Mouse (Mus musculus) lung, embryonic 15.5 days (tissue): ENCODE measurements around the gene Fstl1. TPM values are rescaled to one million over a fixed set of nuclear protein-coding genes. Genes with fewer than 3 reads are reported as not detected.
A peak's percentile ranks its signal among the peaks of the same experiment; 100 is the strongest.

Source experiments
- ATAC-seq: fragments of 200-750 bp; cut with Nextera tagmentation; 2 replicates; pipeline ENCODE4 v1.8.0; 2017; ENCODE audit warnings: moderate number of reproducible peaks, borderline replicate concordance; ENCODE audit not compliant: low FRiP score, low TSS enrichment; ENCODE audit errors: extremely low read depth
- H3K27ac ChIP-seq: fragments of 300-500 bp; sonication (generic); 2 replicates; pipeline ENCODE4 v1.5.1; 2015; ENCODE audit warnings: moderate library complexity, mild to moderate bottlenecking, inconsistent platforms
- H3K27me3 ChIP-seq: fragments of 300-500 bp; sonication (generic); 2 replicates; pipeline ENCODE4 v1.6.1; 2015; ENCODE audit warnings: inconsistent platforms
- H3K36me3 ChIP-seq: fragments of 300-500 bp; sonication (generic); 2 replicates; pipeline ENCODE4 v1.6.1; 2015; ENCODE audit warnings: inconsistent platforms
- H3K4me1 ChIP-seq: fragments of 300-500 bp; sonication (generic); 2 replicates; pipeline ENCODE4 v1.6.1; 2015; ENCODE audit warnings: inconsistent platforms
- H3K4me2 ChIP-seq: fragments of 300-500 bp; sonication (generic); 2 replicates; pipeline ENCODE4 v1.6.1; 2015; ENCODE audit warnings: inconsistent platforms, mild to moderate bottlenecking, moderate library complexity
- H3K4me3 ChIP-seq: fragments of 300-500 bp; sonication (generic); 2 replicates; pipeline ENCODE4 v1.5.1; 2015; ENCODE audit warnings: mild to moderate bottlenecking, inconsistent platforms
- H3K9ac ChIP-seq: fragments of 300-500 bp; sonication (generic); 2 replicates; pipeline ENCODE4 v1.6.1; 2015; ENCODE audit warnings: inconsistent platforms
- H3K9me3 ChIP-seq: fragments of 300-500 bp; sonication (generic); 2 replicates; pipeline ENCODE4 v1.6.1; 2016; ENCODE audit warnings: inconsistent platforms
- WGBS: fragments of 180-500 bp; shearing (Covaris S2); methylation state at CpG from one replicate; pipeline ENCODE4 v1.1.7; 2015; 5-methylcytosine and 5-hydroxymethylcytosine counted together
- polyA plus RNA-seq: library from polyadenylated mRNA; unstranded; fragments of >200 nt; fragmentation: Nextera tagmentation; extraction: Ambion mirVana; gene quantifications from 2 replicates; pipeline ENCODE4 v1.2.1, GENCODE M21; 2015

The Fstl1 gene
- polyA plus RNA-seq, 1 experiment from 2014 or later = 550 TPM

GRCm38 (mm10) chr16:37860213-37860612 is 83.5 kb downstream of the Fstl1 start:
- ATAC-seq = no peak

GRCm38 (mm10) chr16:37861029-37861428 is 84.4 kb downstream of the Fstl1 start, which contains the start of gene Gm36028:
Gene Gm36028 (minus strand): TSS chr16:37861146.
- no peak within 1 kb of the TSS for H3K4me2 ChIP-seq

More at GRCm38 (mm10) chr16:37860213-37860612, 83.5 kb downstream of the Fstl1 start:
- Histone ChIP-seq H3K4me2 (no peak overlapping the region), H3K4me3 (no peak overlapping the region), H3K4me1 (no peaks in the 10 kb centered on the region), H3K9me3 (no peaks in the 10 kb centered on the region), H3K27me3 (no peaks in the 10 kb centered on the region), H3K27ac (no peak overlapping the region), H3K9ac (no peak overlapping the region), H3K36me3 (no peaks in the 10 kb centered on the region)
- WGBS = 81% methylated on average over 7 of the region's 7 CpGs

GRCm38 (mm10) chr16:37863876-37864275 is 87.2 kb downstream of the Fstl1 start:
- ATAC-seq = no peak
- H3K27me3 ChIP-seq = no peaks in the 10 kb centered on the region
- no peak overlapping the region for H3K4me3 ChIP-seq
- WGBS = 71% methylated on average over 3 of the region's 3 CpGs
- H3K4me1 ChIP-seq = no peaks in the 10 kb centered on the region
- H3K4me2 ChIP-seq = no peak overlapping the region
- no peak overlapping the region for H3K9ac ChIP-seq
- no peaks in the 10 kb centered on the region for H3K9me3 ChIP-seq
- H3K27ac ChIP-seq = no peak overlapping the region
- H3K36me3 ChIP-seq = no peaks in the 10 kb centered on the region

More at GRCm38 (mm10) chr16:37861029-37861428, 84.4 kb downstream of the Fstl1 start, which contains the start of gene Gm36028:
- ATAC-seq = no peak
- Histone ChIP-seq H3K36me3 (no peaks in the 10 kb centered on the region), H3K4me3 (no peak within 1 kb of the TSS), H3K27ac (no peak within 1 kb of the TSS), H3K9me3 (no peaks in the 10 kb centered on the region), H3K27me3 (no peaks in the 10 kb centered on the region), H3K4me1 (no peaks in the 10 kb centered on the region), H3K9ac (no peak within 1 kb of the TSS)
- WGBS = 71% methylated on average over 7 of the region's 7 CpGs

- peaks cover 11% of the 10 kb centered on the region for H3K4me1 ChIP-seq
- 75% methylated on average over 9 of the region's 9 CpGs for WGBS
- no peak overlapping the region for H3K4me2 ChIP-seq
- H3K9me3 ChIP-seq = no peaks in the 10 kb centered on the region
- H3K36me3 ChIP-seq = no peaks in the 10 kb centered on the region
- H3K4me3 ChIP-seq = no peak overlapping the region
- no peak for ATAC-seq
- no peaks in the 10 kb centered on the region for H3K27me3 ChIP-seq
- no peak overlapping the region for H3K27ac ChIP-seq
- no peak overlapping the region for H3K9ac ChIP-seq
Observed at GRCm38 (mm10) chr16:37865841-37866240, 89.2 kb downstream of the Fstl1 start.

GRCm38 (mm10) chr16:37867791-37868505 is 91.3 kb downstream of the Fstl1 start, which contains the start of gene Lrrc58:
Gene Lrrc58 (plus strand): TSS chr16:37868389.
- 1% methylated on average over 80 of the region's 86 CpGs for WGBS
- no peaks in the 10 kb centered on the region for H3K9me3 ChIP-seq
- H3K4me1 ChIP-seq = peaks cover 23% of the 10 kb centered on the region
- H3K27me3 ChIP-seq = no peaks in the 10 kb centered on the region
- H3K4me3 ChIP-seq = peak within 1 kb of the TSS; percentile 98
- peak within 1 kb of the TSS; percentile 99 for H3K27ac ChIP-seq
- H3K4me2 ChIP-seq = peak within 1 kb of the TSS; percentile 82
- peak within 1 kb of the TSS; percentile 98 for H3K9ac ChIP-seq
- no peaks in the 10 kb centered on the region for H3K36me3 ChIP-seq
- ATAC-seq = peak; percentile 95

GRCm38 (mm10) chr16:37868506-37869469 is 92.1 kb downstream of the Fstl1 start:
- H3K27me3 ChIP-seq = no peaks in the 10 kb centered on the region
- under 1% methylated on average over 78 of the region's 87 CpGs for WGBS
- H3K27ac ChIP-seq = peak overlapping the region; percentile 99
- peak overlapping the region; percentile 98 for H3K9ac ChIP-seq
- peak overlapping the region; percentile 98 for H3K4me3 ChIP-seq
- H3K9me3 ChIP-seq = no peaks in the 10 kb centered on the region
- ATAC-seq = peak; percentile 68
- no peaks in the 10 kb centered on the region for H3K36me3 ChIP-seq
- peaks cover 23% of the 10 kb centered on the region for H3K4me1 ChIP-seq
- H3K4me2 ChIP-seq = peak overlapping the region; percentile 82

GRCm38 (mm10) chr16:37869470-37870231 is 93.0 kb downstream of the Fstl1 start:
- Histone ChIP-seq H3K27me3 (no peaks in the 10 kb centered on the region), H3K4me3 (peak overlapping the region; percentile 98), H3K36me3 (no peaks in the 10 kb centered on the region), H3K4me2 (peak overlapping the region; percentile 82), H3K9ac (peak overlapping the region; percentile 98), H3K4me1 (peaks cover 23% of the 10 kb centered on the region), H3K27ac (peak overlapping the region; percentile 99), H3K9me3 (no peaks in the 10 kb centered on the region)
- 9% methylated on average over 4 of the region's 4 CpGs for WGBS
- ATAC-seq = no peak

GRCm38 (mm10) chr16:37871112-37871715 is 94.5 kb downstream of the Fstl1 start:
- H3K9ac ChIP-seq = no peak overlapping the region
- H3K4me3 ChIP-seq = no peak overlapping the region
- no peak for ATAC-seq
- peaks cover 23% of the 10 kb centered on the region for H3K4me1 ChIP-seq
- no peaks in the 10 kb centered on the region for H3K27me3 ChIP-seq
- H3K36me3 ChIP-seq = no peaks in the 10 kb centered on the region
- H3K27ac ChIP-seq = no peak overlapping the region
- WGBS = 60% methylated on average over 4 of the region's 4 CpGs
- H3K9me3 ChIP-seq = no peaks in the 10 kb centered on the region
- H3K4me2 ChIP-seq = peak overlapping the region; percentile 82

- ATAC-seq = no peak
- Histone ChIP-seq H3K36me3 (peaks cover 17% of the 10 kb centered on the region), H3K27ac (peak overlapping the region; percentile 16; the same call in 1 of the 2 replicates), H3K4me1 (peaks cover 22% of the 10 kb centered on the region), H3K9ac (no peak overlapping the region), H3K9me3 (no peaks in the 10 kb centered on the region), H3K4me2 (no peak overlapping the region), H3K27me3 (no peaks in the 10 kb centered on the region), H3K4me3 (no peak overlapping the region)
- WGBS = 79% methylated on average over 4 of the region's 4 CpGs
Observed at GRCm38 (mm10) chr16:37874501-37875235, 98.0 kb downstream of the Fstl1 start.

- WGBS = 91% methylated on average over 3 of the region's 3 CpGs
- no peak for ATAC-seq
- no peaks in the 10 kb centered on the region for H3K9me3 ChIP-seq
- no peaks in the 10 kb centered on the region for H3K27me3 ChIP-seq
- no peak overlapping the region for H3K4me3 ChIP-seq
- H3K4me1 ChIP-seq = 0 out of 2 replicates have a peak, but pooled peaks cover 3% of the 10 kb centered on the region
- peaks cover 40% of the 10 kb centered on the region for H3K36me3 ChIP-seq
- H3K4me2 ChIP-seq = no peak overlapping the region
- no peak overlapping the region for H3K27ac ChIP-seq
- no peak overlapping the region for H3K9ac ChIP-seq
Observed at GRCm38 (mm10) chr16:37877406-37877805, 100.7 kb downstream of the Fstl1 start.
